Mouse (Mus musculus) embryo, embryonic 10 days (tissue): ENCODE results near the gene Nudt9.
"Not testable (repeated sequence)": the region's sequence is repeated elsewhere in the genome, so short reads cannot be mapped to it uniquely, and the experiment has no call there.

Experiments used
- DNase-seq: peaks from one replicate; pipeline ENCODE4 v3.0.0-alpha.2; 2015; ENCODE audit warnings: low spot score

Nudt9 gene

GRCm38 (mm10) chr5:104046256-104047199 is at the start of gene Nudt9:
Gene Nudt9 (plus strand): TSS chr5:104046306.
- DNase-seq, result peak; percentile 98

GRCm38 (mm10) chr5:103998739-103999138 is 47.4 kb upstream of the Nudt9 start:
- no peak for DNase-seq

GRCm38 (mm10) chr5:103999738-104000137 is 46.4 kb upstream of the Nudt9 start:
- peak; percentile 89 for DNase-seq

- peak; percentile 43 for DNase-seq
Measured at GRCm38 (mm10) chr5:104002549-104003255, 43.4 kb upstream of the Nudt9 start.

GRCm38 (mm10) chr5:104003256-104003931 is 42.7 kb upstream of the Nudt9 start:
- no peak for DNase-seq

- no peak for DNase-seq
Measured at GRCm38 (mm10) chr5:104003955-104004354, 42.2 kb upstream of the Nudt9 start.

- DNase-seq, result no peak
Measured at GRCm38 (mm10) chr5:104006811-104007210, 39.3 kb upstream of the Nudt9 start.

GRCm38 (mm10) chr5:104007801-104008200 is 38.3 kb upstream of the Nudt9 start:
- no peak for DNase-seq

GRCm38 (mm10) chr5:104009421-104009820 is 36.7 kb upstream of the Nudt9 start:
- no peak for DNase-seq

GRCm38 (mm10) chr5:104010261-104010660 is 35.8 kb upstream of the Nudt9 start:
- no peak for DNase-seq

GRCm38 (mm10) chr5:104011419-104011818 is 34.7 kb upstream of the Nudt9 start:
- DNase-seq, result no peak

GRCm38 (mm10) chr5:104021597-104022378 is 24.3 kb upstream of the Nudt9 start, which contains the start of gene Hsd17b11:
Gene Hsd17b11 (minus strand): TSS chr5:104021919.
- DNase-seq, result peak; percentile 91

GRCm38 (mm10) chr5:104022558-104022957 is 23.5 kb upstream of the Nudt9 start:
- DNase-seq, result no peak

GRCm38 (mm10) chr5:104023289-104024020 is 22.7 kb upstream of the Nudt9 start:
- no peak for DNase-seq

GRCm38 (mm10) chr5:104024193-104024592 is 21.9 kb upstream of the Nudt9 start:
- DNase-seq, result not testable (repeated sequence)

- no peak for DNase-seq
Measured at GRCm38 (mm10) chr5:104024762-104025161, 21.3 kb upstream of the Nudt9 start.

- DNase-seq, result no peak
Measured at GRCm38 (mm10) chr5:104025245-104025854, 20.8 kb upstream of the Nudt9 start.

- no peak for DNase-seq
Measured at GRCm38 (mm10) chr5:104032434-104033097, 13.5 kb upstream of the Nudt9 start.

GRCm38 (mm10) chr5:104035066-104035465 is 11.0 kb upstream of the Nudt9 start:
- no peak for DNase-seq

- no peak for DNase-seq
Measured at GRCm38 (mm10) chr5:104035824-104036223, 10.3 kb upstream of the Nudt9 start.
